Comparison of ENCODE assay signal across 14 mouse cellular contexts in genomic region chr2:18928196-18928595, GRCm38 (mm10).
DNase-seq lines count a peak whose midpoint lies in the region; ATAC-seq and TF ChIP-seq lines count a peak whose summit lies in the region.
"Had no signal": no experiment of that assay in that cellular context is flagged by ENCODE, and none has a peak within 500 bp of the region (broad histone marks: within the 10 kb centered on the region; RNA-seq: fewer than 3 reads in every experiment).

No protein-coding gene starts in this region.

- DNase-seq in left cerebral cortex, postnatal 4 days = peak; percentile 48
- DNase-seq in left cerebral cortex, adult 2 months (ENCODE audit: extremely low spot score in 1 of 2, low spot score in 2 of 2) = no peak
- no peak for DNase-seq in lung, postnatal 4 days
- DNase-seq in adrenal gland, postnatal 25 days = no peak
- DNase-seq: gastrocnemius, adult 2 months; kidney, adult 8-10 months; midbrain, embryonic 14.5 days; right cerebral cortex, adult 18-20 months had no signal

- H3K9ac ChIP-seq in forebrain, embryonic 15.5 days (replicated peaks) = no peak overlapping the region
- no peak overlapping the region for H3K9ac ChIP-seq in forebrain, embryonic 13.5 days
- H3K9ac ChIP-seq: neural tube, embryonic 13.5 days had no signal

- no peaks in the 10 kb centered on the region for H3K36me3 ChIP-seq in forebrain, embryonic 15.5 days
- H3K36me3 ChIP-seq in forebrain, embryonic 13.5 days (ENCODE audit: poor library complexity, severe bottlenecking) = no peaks in the 10 kb centered on the region
- H3K36me3 ChIP-seq: neural tube, embryonic 13.5 days had no signal

- no peaks in the 10 kb centered on the region for H3K4me1 ChIP-seq in forebrain, embryonic 15.5 days
- peaks cover 8% of the 10 kb centered on the region; the same call in 1 of the 2 replicates for H3K4me1 ChIP-seq in forebrain, embryonic 13.5 days

- H3K4me3 ChIP-seq in forebrain, embryonic 15.5 days = no peak overlapping the region
- no peak overlapping the region for H3K4me3 ChIP-seq in forebrain, embryonic 13.5 days
- no peak overlapping the region for H3K4me3 ChIP-seq in left cerebral cortex, adult 2 months
- H3K4me3 ChIP-seq: gastrocnemius, adult 2 months; neural tube, embryonic 13.5 days had no signal

- WGBS in forebrain, embryonic 15.5 days = 56% methylated on average over 8 of the region's 8 CpGs
- WGBS in forebrain, embryonic 13.5 days = 82% methylated on average over 8 of the region's 8 CpGs

- no peak overlapping the region for H3K4me2 ChIP-seq in forebrain, embryonic 15.5 days (replicated peaks)
- H3K4me2 ChIP-seq in forebrain, embryonic 13.5 days = no peak overlapping the region
- H3K4me2 ChIP-seq: neural tube, embryonic 13.5 days had no signal

- H3K27ac ChIP-seq in forebrain, embryonic 15.5 days (replicated peaks) = no peak overlapping the region
- H3K27ac ChIP-seq in forebrain, embryonic 13.5 days = no peak overlapping the region
- H3K27ac ChIP-seq in left cerebral cortex, adult 2 months = no peak overlapping the region
- H3K27ac ChIP-seq: gastrocnemius, adult 2 months; neural tube, embryonic 13.5 days had no signal

- no peaks in the 10 kb centered on the region for H3K27me3 ChIP-seq in forebrain, embryonic 15.5 days
- no peaks in the 10 kb centered on the region for H3K27me3 ChIP-seq in forebrain, embryonic 13.5 days
- H3K27me3 ChIP-seq: CH12.LX; neural tube, embryonic 13.5 days had no signal

- H3K9me3 ChIP-seq in forebrain, embryonic 15.5 days = no peaks in the 10 kb centered on the region
- H3K9me3 ChIP-seq in forebrain, embryonic 13.5 days (replicated peaks) = no peaks in the 10 kb centered on the region
- H3K9me3 ChIP-seq: neural tube, embryonic 13.5 days had no signal

- TF ChIP-seq CTCF in left cerebral cortex, adult 2 months (IDR thresholded peaks at IDR 0.05) = no peak

- ATAC-seq in forebrain, embryonic 15.5 days (replicated peaks) = peak; percentile 44; the same call in 1 of the 2 replicates
- ATAC-seq in forebrain, embryonic 13.5 days = no peak
- peak; percentile 37 for ATAC-seq in common myeloid progenitor, adult 5-6 weeks (replicated peaks; ENCODE audit: low read depth, poor library complexity, severe bottlenecking)
- peak; percentile 32 for ATAC-seq in megakaryocyte progenitor cell, adult 5-6 weeks (replicated peaks; ENCODE audit: poor library complexity)

- intact Hi-C loops in left cerebral cortex, postnatal 4 days (cut with DNase I) = no loop called here
- intact Hi-C loops in left cerebral cortex, adult 2 months (cut with DNase I) = no loop called here
